Mouse (Mus musculus): ENCODE measurements at regions not wholly inside any gene's neighbourhood (a gene's known extent, or its start where the extent isn't known, plus 50 kb on each side); places are given as distances from the start of the nearest gene placed in this dataset.

DNA sequence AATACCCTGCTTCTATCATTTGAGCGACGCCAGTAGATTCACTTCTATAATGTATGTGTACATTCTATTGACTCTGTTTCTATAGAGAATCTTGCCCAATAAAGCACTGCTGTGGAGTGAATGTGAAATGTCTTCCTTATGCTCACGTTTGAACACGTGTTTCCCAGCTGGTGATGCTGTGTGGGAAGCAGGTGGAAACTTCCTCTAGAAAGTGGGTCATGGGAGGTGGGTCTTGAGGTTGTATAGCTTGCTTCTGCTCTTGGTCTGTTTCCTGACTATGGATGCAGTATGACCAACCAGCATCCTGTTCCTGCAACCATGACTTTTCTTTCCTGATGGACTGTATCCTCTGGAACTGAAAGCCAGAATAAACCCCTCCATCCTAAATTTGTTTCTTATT, 216.9 kb downstream of the Pmp22 start:
- no peak for TF ChIP-seq CTCF (IDR thresholded peaks at IDR 0.05; ENCODE audit: borderline replicate concordance, extremely low read depth, insufficient read depth, insufficient read length)
- no peak for TF ChIP-seq POLR2A (IDR thresholded peaks at IDR 0.05; ENCODE audit: borderline replicate concordance, extremely low read depth, insufficient read depth, insufficient read length, poor library complexity, severe bottlenecking)

Measured in brain, embryonic 14.5 days (tissue).